Mouse (Mus musculus) natural killer cell, adult 2 months (primary cell): ENCODE data around the gene Zfp787.

Experiments used
- DNase-seq, 2 experiments: peaks; one replicate each; pipeline ENCODE4 v3.0.0; 2022; ENCODE audit warnings: low spot score in 2 of 2

Gene Zfp787

GRCm38 (mm10) chr7:6164671-6165070 is 8.9 kb upstream of the Zfp787 start:
- no peak for DNase-seq

DNA sequence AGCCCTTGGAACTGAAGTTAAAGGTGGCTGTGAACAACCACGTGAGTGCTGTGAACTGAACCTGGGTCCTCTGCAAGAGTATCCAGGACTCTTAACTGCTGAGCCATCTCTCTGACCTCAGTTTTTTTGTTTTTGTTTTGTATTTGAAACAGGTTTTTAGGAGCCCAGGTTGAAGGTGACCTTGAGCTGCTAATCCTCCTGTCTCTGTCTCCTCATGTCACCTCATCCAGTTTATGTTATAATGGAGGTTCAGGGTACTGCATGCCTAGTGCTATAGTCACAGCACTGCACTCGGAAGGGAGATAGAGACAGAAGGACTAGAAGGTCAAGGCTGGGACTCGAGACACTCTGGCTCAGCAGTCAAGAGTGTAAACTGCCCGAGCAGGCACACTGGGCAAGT is 6.4 kb upstream of the Zfp787 start:
- no peak for DNase-seq

GRCm38 (mm10) chr7:6161541-6161940 is 5.7 kb upstream of the Zfp787 start:
- no peak for DNase-seq

GRCm38 (mm10) chr7:6159604-6160003 is 3.8 kb upstream of the Zfp787 start:
- no peak for DNase-seq

GRCm38 (mm10) chr7:6157479-6157878 is 1.7 kb upstream of the Zfp787 start:
- no peak for DNase-seq

GRCm38 (mm10) chr7:6156901-6157472 is 1.2 kb upstream of the Zfp787 start:
- no peak for DNase-seq

DNA sequence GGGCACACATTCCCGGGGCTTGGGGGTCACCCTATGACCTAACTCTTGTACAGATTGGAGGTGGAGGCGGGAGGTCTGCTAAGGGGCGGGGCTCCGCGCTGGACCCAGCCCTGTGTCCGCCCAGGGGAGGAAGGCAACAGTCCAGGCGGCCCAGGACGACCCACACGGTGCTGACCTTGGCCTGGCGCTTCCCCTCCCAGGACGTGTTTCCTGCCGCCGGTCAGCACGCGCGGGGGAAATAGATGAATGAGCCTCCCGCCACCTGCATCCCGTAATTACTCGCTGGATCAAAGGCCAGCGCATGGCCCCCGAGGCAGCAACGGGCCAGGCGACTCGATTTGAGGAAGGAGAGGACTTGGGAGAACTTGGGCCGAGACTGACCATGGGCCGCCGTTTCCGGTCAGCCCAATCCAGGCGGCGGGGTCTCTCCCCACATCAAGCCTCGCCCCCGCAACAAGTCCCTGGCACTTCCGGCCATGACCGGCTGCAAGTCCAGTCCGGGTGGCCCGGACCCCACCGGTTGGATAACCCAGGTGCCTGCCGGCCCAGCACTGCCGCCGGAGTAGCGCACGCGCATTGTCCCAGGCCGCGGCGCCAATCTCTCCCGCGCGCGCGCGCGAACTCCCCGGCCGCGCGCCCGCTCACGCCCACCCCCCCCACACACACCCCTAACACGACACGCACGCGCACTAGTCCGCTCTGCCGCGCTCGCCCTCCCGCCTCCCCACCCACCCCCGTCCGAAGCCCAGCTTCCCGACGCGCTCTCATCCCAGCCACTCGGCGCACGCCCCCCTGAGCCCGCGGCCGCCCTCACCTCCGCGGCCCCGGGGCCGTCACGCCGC is 545 bp downstream of the Zfp787 start:
- DNase-seq, result peak; percentile 72

- no peak for DNase-seq
Measured at GRCm38 (mm10) chr7:6154164-6154563, 1.6 kb downstream of the Zfp787 start.

DNA sequence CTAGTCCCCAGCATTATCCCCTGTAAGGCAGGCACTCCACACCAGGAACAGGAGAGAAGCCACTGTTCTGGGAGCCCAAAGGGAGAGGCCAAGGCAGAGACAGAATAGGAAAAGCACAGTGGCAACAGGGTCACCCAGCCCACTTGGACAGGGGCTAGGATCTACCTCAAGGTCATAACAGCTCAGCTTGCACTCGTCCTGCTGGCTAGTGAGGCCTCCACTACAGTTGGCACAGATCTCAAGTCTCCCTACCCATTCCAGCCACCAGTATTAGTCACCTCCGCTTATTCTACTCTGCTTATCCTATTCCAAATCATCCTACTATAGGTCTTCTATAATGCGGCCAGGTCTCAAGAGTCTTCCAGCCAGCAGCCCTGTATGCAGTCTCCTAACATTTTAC is 2.7 kb downstream of the Zfp787 start:
- no peak for DNase-seq

GRCm38 (mm10) chr7:6152036-6152435 is 3.8 kb downstream of the Zfp787 start:
- no peak for DNase-seq

DNA sequence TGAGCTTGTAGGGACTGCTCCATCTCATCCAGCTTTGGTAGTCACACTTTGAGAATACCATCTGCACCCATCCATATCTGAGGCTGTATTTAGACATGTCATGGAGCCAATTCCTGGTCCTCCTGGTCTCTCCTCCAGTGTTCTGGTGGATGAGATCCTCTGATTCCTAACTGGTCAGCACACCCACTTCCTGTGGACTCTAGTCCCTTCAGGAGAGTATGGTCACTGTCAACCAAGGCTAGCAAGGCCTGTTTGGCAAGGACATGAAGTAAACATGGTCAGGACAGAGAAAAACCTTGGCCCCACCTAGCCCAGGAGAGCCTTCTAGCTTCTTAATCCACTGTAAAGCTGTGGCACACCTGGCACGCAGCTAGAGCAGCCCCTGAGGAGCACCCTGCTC is 4.5 kb downstream of the Zfp787 start:
- DNase-seq, result no peak

DNA sequence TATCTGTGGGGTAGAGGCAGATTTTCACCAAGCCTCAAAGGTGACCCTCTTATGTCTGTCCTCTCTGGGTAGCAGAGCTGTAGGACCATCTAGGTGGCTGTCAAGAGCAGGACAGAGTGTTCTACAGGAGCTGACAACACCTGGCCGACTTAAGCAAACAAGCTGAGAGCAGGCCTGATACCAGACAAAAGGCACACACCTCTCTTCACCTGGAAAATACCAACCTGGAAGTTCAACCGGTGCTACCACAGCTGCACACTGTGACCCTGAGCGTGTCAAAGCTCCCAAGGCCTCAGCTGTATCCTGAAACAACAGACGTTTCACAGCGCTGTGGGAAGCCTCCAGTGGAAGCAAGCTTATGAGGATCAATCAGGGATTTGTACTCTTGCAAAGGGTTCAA is 8.1 kb downstream of the Zfp787 start:
- no peak for DNase-seq

DNA sequence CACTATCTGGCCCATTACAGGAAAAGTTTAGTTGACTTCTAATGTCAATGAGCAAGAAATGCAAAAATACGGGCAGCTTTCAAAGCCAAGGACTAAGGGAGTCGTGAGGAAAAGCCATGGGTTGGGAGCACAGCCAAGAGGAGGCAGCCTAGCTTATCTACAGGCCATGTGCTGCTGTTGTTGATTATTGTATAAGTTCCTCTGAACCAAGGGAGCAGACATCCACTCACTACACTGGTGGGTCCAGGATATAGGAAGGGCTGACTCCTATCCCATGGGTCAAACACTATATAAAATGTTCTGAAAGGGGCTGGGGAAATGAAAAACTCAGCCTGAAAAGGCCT is 8.8 kb downstream of the Zfp787 start:
- DNase-seq, result no peak

DNA sequence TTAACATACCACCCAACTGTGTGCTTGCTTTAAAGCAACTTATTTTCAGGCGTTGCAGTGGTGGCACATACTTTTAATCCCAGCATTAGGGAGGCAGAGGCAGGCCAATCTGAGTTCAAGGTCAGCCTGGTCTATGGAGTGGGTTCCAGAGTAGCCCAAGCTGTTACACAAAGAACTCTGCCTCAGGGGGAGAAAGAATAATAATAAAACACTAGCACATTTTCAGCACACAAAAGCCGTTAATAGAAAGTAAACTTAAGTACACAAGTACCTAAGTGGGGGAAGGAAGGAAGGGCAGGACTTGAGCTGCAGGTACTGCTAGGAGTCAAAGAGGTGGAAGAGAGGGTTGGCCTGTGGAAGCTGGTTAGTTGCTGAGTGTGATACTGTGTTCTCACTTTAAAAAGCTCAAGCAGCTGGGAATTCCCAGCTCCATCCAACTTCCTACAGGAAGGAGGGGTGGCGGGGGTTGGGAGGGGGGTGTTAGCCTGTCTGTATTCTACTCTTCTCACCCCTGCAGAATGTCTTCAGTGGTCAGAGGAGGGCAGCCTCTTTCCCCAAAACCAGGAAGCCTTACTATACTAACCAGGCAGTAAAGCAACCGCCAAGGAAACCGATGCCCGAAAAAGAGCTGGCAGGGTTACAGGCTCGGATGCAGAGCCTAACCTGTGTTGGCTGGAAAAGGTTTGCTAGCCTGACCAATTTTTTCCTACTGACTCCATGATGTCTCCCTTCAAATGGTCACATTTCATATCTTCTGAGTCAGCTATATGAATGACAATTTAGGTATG is 9.4 kb downstream of the Zfp787 start:
- no peak for DNase-seq

DNA sequence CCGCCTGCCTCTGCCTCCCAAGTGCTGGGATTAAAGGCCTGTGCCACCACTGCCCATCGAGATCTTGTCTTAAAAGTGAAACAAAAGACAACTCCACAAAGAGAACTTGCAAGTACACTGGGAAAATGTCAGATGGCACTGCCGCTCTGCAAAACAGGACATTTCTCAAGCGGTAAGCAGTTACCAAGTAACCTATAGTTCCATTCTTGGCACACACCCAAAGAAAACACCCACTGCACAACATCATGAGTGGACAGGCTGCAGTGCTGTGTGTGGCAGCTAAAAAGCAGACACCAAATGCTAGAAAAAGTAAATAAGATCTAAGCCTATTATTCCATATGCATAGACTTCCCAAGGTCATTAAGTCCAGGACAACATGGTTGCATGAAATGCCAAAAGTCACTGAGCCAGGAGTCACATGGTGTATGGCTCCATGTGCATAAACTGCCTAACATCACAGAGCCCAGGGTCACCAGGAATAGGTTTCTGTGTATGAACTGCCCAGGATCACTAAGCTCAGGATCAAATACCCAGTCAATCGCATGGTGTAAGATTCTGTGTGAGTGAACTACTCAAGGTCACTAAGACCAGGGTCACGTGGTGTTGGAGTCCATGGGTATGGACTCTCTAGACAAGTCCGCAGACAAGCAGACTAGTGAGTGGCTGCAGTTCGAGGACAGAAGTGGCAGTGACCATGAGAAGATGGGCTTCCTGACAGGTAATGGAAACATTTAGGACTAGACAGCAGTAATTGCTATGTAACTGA is 10.2 kb downstream of the Zfp787 start:
- DNase-seq, result no peak

DNA sequence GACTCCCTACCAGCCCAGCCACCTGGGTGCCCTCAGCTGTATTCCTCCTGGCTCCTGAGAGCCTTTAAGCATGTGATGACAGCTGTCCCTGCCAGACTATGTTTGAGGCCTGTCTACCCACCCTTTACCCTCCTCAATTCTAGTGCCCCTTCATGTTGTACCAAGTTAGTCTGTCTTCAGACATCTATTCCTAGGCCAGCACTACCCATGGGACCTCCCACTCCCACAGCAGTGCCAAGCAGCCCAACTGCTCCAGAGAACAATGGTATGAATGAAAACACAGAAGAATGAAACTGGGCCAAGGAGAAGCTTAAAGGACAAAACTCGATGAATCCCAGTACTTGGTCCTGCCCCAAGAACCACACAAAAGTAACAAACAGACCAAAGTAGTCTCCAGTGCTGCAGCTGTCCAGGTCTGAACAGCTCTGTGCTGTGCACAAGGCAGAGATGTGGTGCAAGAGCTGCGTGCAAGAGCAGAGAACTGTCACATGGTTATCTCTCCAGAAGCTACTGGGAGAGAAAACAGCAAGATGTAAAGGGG is 11.7 kb downstream of the Zfp787 start:
- no peak for DNase-seq

DNA sequence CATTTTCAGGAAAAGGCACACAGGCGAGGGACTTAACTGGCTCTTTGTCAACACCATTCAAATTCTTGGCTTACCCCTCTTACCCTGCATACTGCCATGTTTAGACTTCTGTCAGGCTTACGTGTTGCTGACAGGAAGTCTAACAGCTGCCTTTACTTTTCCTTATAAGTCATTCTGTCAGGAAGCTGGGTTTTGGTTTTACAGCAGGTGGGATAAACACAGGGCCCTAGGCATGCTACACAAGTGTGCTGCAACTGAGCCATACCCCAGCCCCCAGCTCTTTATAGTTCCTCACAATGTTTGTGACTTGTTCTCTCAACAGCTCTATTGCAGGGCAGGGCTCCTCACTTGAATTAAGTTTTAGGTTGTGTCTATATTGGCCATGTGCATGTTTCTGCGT is 16.5 kb downstream of the Zfp787 start:
- DNase-seq, result no peak

DNA sequence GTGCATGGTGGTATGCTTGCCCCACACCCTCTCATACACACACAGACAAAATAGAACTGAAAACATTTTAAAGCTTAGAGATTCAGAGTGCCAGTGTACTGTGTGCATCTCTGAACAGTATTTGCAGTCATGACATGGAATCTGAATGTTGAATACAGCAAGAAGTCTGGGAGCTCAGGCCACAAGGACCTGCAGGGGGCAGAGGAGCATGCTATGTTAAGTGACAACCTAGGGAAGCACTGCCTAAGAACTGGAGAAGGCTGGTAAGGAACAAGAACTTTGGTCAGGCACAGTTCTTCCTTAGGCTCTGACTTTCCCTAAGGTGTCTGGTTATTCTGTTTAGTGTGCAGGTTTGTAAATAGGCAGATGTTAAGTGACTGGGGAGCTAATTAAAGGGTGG is 19.3 kb downstream of the Zfp787 start:
- no peak for DNase-seq

DNA sequence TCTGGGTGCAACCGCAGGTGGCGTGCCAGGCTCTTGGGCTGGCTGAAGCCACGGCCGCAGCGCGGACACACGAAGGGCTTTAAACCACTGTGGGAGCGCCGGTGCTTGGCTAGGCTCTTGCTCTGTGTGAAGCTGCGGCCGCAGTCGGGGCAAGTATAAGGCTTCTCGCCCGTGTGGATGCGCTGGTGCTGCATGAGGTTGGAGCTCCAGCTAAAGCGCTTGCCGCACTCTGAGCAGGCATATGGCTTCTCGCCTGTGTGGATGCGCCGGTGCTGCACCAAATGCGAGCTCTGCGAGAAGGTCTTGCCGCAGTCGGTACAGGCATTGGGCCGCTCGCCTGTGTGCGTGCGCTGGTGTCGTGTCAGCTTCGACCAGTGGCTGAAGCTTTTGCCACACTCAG is 23.2 kb downstream of the Zfp787 start:
- DNase-seq, result no peak

GRCm38 (mm10) chr7:6130346-6130745 is 25.5 kb downstream of the Zfp787 start:
- no peak for DNase-seq

GRCm38 (mm10) chr7:6126690-6127448 is 28.9 kb downstream of the Zfp787 start:
- DNase-seq, result peak; percentile 58 to 77
